Mouse (Mus musculus) ZHBTc4 (cell line): ENCODE measurements around the gene Rpn1.

Experiments
- DNase-seq: peaks from one replicate; pipeline ENCODE4 v3.0.0-alpha.2; 2011; ENCODE audit warnings: low read depth, low spot score

The Rpn1 gene

DNA sequence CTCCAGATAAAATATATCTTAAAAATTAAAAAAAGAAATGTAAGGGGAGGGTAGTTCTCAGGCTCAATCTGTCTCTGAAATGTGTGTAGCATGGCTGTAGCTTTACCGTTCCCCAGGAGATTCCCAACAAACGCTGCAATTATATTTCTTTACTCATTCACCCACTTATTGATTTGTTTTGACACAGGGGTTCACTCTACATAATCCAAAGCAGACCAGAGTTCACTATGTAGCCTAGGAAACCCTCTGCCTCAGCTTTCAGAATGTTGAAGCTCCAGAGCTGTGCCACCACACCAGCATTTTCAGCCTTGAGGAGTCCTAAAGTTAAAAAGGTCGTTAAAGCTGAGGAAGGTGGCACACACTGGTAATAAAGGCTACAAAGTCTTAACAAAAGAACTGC lies 18.3 kb upstream of the Rpn1 start:
- no peak for DNase-seq

DNA sequence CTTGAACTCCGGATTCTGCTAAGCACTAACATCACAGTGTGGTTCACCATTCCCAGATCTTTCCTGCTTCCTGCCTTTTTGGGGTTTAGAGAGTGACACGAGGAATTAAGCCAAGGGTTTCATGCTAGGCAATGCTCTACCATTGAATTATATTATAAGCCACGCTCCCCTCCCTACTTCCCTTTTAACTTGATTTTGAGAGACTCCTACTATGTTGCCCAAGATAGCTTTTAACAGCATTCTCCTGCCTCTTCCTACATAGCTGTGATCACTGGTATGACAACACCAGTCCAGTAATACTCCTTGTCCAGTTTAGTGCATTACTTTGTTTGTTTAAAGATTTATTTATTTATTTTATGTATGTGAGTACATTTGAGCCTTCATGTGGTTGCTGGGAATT lies 16.6 kb upstream of the Rpn1 start:
- no peak for DNase-seq

DNA sequence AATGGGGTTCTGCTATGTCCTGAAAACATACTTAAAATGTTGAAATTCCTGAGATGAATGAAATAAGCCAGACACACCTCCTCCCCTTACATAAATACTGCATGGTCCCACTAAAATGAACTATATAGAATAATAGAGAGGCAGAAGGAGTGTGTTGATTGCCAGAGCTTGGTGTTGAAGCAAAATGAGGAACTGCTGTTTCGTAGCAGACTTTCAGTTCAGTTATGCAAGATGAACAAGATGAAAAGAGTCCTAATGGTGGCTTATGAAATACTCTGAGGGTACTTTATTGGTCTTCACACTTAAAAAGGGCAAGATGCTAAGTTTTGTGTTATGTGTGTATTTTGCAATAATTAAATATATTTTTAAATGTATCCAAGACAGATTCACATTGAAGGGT lies 15.5 kb upstream of the Rpn1 start:
- no peak for DNase-seq

DNA sequence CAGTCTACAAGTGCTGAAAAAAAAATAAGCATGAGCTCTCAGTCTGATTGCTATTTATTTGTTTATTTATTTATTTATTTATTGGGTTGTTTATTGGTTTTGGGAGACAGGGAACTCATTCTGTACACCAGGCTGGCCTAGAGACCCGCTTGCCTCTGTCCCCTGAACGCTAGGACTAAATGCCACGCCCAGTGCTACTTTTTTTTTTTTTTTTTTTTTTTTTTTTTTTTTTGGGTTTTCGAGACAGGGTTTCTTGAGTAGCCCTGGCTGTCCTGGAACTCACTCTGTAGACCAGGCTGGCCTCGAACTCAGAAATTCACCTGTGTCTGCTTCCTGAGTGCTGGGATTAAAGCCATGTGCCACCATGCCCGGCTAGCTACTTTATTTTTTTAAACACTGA lies 13.8 kb upstream of the Rpn1 start:
- DNase-seq: no peak

DNA sequence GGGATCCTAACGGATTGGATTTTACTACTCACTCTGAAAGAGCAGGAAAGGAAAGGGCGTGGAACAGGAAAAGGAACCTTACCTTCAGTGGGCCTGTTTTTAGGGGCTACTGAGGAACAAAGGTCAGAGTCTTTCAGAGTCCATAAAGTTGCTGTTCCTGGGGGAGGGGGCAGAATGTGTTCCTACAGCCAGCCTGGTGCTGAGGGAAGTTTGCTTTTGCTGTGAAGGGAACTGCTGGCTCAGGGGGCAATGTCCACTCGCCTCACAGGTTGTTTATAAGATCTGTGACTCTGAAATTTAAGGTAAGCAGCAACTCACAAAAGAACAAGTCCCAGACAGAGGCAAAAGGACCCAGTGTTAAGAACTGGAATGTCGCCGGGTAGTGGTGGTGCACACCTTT lies 13.1 kb upstream of the Rpn1 start:
- DNase-seq: no peak

DNA sequence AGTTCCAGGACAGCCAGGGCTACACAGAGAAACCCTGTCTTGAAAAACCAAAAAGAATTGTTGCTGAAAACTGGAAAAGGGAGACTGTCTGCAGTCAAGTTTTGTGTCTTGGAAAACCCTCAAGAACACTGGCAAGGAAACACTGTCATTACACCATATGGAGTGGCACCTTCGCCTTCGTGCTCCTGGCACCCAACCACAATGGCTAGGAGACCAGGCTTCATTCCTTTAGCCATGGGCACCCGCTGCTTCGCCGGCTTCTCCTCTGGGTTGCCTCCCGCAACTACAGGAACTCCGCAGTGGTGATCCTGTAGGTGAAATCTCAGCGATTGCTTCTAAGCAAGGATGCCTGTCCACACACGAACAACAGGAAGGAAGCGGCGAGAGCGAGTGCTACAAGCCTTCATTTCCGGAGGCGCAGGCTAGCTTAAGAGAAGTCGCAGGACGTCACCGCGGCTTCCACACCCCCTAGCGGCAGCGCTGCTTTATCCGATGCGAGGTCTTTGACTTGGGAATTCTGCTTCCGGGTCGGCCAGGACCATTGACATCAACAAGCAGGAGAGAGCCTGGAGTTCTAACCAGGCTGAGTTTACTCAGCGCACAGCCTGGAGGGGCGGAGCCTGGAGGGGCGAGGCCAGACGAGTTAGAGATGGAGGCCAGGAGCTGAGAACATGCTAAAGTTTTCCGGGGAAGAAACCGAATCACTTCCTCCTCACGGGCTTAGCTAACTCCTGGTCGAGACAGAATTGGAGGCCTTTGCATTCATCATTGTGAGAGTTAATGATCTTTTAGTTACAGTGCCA lies 9.3 kb upstream of the Rpn1 start:
- DNase-seq: peak; percentile 100

DNA sequence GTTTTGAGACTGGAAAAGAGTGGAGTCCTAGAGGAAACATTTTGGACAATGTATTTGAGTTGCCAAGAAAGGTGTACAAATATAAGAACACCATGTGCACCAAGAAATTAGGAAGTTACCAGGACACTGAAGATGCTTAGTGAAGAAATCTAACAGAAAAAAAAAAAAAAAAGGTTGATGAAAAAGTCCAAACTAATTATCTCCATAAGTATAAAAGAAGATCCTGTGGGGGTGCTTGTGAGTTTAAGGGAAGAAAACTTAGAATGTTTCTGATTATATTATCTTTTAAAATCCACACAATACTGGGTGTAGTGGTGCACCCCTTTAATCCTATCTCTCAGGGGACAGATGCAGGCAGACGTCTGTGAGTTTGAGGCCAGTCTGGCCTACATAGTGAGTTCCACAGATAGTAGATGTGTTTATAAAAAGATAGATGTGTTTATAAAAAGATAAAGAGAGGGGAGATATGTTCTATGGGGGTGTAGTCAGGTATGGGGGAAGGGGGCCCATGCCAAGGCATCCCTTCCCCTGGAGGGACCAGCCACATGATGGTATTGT lies 8.2 kb upstream of the Rpn1 start:
- DNase-seq: no peak

DNA sequence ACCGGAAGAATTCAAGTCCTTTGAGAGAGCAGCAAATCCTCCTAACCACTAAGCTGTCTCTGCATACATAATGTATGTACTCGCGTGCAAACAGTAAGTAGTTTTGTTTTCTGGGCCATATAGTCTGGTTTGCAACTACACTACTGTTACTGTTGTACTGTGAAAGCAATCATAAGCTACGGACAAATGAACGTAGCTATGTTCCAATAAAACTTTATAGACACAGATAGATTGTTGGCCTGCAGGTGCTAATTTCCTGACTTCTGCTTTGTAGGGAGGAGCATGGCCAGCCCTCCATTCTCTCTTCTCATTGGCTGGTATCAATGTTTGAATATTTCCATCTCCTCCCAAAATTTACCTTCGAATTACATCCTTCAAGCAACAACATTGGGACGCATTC lies 1.2 kb upstream of the Rpn1 start:
- DNase-seq: no peak

DNA sequence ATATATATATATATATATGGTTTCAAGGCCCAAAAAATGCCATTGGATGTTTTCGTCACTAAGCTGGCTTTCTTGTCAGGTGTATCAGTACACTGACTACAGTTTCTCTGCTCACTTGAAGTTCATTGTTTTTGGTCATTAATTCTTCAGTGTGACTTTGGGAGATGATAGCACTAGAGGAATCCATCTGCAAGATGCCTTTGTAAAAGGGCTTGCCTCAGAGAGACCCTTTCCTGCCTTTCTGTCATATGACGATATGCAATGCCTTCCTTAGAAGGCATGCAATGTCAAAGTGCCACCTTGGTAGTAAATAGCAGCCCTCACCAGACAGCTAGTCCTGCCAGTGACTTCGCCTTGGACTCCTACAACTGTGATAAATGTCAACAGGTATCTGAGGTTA lies 610 bp upstream of the Rpn1 start:
- no peak for DNase-seq

DNA sequence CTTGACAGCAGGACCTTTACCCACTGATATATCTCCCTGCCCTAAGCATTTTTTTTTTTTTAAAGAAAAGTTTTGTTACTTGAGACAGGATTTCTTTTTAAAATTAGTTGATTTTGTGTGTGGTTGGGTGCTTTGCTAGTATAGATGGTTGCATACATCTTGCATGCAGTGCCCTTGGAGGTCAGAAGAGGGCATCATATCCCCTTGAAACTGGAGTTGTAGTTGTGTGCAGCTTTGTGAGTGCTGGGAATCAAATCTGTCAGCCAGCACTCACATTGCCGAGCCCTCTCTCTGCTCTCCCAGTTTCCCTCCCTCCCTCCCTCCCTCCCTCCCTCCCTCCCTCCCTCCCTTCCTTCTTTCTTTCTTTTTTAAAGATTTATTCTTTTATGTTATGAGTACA lies 4.7 kb downstream of the Rpn1 start:
- DNase-seq: peak; percentile 43

DNA sequence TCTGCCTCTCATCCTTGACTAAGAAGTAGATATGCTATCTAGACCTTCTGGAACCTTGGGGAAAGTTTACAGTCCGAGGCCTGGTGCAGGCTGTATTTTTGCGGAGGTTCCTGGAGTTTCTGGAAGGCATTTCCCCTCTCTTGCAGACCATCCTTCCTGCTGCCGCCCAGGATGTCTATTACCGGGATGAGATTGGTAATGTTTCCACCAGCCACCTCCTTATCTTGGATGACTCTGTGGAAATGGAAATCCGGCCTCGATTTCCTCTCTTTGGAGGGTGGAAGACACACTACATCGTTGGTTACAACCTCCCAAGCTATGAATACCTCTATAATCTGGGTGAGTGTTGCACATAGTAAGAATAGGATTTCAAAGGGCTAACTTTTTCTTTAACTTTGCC lies 11.1 kb downstream of the Rpn1 start:
- no peak for DNase-seq

DNA sequence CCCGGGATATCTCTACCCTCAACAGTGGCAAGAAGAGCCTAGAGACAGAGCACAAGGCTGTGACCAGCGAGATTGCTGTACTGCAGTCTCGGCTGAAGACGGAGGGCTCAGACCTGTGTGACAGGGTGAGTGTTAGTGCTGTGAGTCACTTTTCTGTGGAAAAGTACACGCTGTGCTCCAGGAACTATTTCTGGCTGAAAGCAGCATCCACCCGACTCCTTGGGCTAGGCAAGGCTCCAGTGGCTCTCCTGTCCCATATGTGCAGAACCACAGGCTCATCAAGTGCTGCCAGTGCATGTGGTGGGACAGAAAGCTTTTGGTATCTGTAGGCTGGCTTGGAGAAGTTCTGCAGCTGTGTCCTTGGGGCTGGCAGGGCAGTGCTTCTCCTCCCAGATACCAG lies 17.8 kb downstream of the Rpn1 start:
- DNase-seq: no peak

DNA sequence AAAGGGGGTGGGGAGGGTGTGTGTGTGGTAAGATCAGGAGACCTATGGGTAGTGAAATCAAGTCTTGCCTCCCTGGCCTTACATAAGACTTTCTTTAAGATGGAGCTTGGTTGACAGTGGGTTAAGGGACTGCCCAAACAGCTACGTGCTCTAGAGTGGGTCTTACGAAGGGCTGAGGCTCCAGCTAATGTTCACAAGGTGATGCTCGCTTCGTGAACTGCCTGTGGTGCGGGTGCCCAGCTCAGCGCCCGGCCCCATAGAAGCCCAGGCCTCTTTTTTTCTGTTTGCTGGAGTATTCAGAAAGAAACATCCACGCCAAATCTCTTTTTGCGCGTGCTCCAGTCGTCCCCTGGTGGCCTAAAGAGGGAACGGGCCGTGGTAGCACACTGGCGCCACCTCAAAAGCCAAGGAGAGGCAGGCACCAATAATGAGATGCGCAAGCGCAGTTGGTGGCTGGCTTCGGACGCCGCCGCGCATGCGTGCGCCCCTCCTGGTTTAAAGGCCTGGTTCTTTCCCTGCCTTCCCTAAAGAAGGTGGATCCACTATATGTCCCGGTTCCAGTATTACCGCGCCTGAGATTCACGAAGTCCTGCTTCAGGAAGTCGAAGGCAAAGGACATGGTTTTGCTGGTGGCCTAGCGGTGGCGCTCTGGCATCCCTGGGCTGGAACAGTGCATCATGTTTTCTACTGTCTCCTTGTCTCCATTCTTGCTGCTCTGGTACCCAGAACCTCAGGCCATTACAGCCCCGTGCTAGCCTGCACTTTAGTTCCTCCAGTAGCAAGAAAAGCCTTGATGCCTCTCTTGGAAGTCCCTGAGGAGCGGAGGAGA lies 21.7 kb downstream of the Rpn1 start:
- peak; percentile 97 for DNase-seq

DNA sequence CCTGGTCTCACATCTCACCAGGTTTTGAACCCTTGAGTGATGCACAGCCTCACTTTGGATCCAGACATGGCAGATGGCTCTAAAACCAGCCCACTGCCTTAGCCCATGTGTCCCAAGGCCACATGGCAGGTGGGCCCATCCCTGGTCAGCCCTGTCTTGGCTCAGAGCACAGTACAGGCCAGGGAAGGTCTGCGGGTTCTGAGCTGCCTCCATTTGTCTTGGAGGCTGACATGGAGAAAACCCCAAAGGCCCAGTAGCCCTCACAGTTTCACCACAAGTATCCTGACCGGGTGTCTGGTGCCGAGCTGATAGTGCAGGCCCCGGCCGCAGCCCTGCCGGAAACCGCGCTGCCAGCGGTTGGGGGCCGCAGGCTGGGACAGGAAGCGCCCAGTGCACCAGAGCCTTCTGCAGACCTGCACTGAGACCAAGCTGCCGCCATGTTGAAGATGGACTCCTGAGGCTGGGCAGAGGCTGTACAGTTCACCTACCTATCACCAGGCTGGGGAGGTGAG lies 22.4 kb downstream of the Rpn1 start:
- peak; percentile 39 for DNase-seq

DNA sequence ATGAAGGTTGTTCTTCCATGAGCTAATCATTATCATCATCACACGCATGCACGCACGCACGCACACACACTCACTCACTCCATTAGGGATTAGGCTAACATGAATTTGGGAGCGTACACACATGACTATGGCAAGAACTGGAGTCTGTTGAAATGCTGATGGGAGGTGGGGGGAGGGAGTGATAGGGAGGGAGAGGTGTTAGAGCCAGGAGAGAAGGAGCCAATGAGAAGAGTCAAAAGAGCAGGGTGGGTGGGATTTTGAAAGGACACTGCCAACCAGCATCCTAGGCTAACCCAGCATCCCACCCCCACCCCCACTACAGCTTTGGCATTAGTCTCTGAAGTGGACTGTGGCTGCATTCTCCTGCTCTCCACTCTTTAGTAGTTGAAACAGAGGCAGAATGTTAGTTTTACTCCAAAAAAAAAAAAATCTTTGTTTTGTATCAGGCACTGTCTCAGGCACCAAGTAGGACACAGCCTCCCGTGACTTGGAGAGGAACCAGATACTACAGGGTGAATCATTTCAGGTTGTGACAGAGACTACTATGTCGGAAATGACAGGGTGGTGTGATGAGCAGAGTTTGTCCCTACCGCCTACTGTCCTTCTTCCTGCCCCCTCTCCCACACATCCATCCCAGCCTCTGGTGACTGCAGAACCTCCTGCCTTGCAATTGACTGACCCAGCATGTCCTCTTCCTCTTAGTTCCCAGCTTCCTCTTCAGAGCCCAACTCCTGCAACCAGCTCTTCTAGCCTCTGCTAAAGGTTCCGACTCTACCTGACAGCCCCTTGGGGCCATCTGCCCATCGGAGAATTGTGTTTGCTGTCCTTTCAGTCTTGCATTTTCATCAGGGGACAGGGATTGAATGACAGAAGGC lies 23.6 kb downstream of the Rpn1 start:
- DNase-seq: peak; percentile 84

DNA sequence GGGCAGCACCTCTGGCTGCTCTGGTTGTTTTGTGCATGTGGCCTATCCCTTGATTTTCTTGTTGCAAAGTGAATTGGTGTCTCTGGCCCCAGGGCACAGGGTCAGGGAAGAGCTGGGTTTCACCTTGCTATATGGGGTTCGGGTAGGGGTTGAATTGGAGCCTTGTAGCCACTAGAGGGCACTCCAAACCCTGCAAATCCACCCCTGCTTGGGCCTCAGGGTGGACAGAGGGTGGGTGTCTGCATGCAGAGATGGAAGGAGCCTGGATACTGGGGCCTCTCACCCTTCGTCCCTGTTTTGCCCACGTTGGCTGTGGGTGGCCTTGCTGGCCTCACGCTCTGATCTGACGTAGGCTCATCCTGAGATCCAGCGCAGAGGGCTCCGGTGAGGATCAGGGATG lies 28.9 kb downstream of the Rpn1 start:
- DNase-seq: peak; percentile 85

DNA sequence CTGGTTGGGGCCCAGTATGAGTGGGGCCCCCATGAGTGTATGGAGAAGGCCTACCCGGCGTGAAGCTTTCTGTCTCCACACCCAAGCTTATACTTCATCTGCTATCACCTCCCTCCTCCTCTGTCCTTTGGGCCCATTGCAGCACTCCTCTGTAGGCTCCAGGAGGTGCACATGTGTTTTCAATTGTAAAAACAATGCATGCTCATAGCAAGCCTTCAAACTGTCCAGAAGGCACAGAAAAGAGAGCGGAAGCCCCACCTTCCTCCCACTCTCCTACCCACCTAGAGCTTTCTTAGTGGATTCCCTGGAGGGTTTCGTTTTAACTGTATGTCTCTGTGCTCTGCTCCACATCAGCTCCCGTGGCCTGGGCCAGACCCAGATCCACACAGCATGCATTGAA lies 30.1 kb downstream of the Rpn1 start:
- no peak for DNase-seq

DNA sequence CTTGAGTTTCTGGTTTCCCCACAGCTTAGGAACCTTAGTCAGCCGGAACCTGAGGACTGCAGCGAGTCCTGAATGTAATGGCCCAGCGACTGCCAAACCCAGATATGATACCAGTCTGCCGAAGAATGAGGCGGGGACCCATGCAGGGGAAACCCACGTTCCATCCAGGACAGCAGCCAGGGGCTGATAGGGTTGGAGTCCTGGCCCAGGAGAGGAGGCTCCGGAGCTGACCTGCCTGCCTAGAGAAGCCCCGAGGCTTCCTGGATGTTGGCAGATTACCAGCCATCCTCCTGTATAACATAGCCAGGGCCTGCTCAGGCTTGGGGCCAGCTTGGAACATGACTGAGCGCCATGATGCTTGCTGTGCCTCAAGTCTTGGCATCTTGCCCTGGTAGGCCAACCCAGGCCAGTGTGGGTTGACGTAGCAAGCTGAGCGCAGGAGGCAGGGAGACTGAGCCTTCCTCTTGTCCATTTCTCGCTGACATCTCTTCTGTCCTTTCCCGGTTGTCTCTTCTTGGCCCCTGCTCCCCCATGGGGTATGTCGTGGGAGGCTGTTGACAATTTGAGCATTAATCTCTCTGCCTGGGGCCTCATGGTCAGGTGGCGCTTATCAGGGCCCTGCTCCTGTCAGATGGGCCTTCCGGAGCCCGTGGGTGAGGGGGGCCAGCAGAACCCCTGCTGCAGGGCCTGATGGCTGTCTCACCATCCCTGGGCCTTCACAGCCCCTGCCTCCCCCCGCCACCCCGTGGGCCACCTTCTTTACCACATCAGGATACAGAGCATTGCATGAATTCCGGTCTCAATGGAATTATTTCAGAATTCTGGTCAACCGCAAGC lies 32.3 kb downstream of the Rpn1 start:
- no peak for DNase-seq

DNA sequence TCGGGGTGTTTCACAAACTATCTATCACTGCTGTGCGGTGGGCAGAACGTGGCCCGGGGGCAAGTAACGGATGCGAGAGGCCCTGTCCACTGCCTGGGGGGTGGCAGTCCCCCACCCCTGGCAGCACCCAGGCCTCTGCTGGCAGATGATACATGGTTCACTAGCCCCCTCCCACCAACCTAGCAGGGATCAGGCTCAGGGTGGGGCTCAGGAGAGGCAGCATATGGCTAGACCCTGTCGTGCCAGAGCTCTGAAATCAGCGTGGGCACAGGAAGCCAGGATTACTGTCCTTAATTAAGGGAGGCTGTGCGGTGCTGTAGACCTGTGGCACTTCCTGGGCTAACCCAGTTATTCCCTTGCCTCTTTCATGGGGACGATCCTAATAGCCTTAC lies 32.9 kb downstream of the Rpn1 start:
- DNase-seq: no peak

DNA sequence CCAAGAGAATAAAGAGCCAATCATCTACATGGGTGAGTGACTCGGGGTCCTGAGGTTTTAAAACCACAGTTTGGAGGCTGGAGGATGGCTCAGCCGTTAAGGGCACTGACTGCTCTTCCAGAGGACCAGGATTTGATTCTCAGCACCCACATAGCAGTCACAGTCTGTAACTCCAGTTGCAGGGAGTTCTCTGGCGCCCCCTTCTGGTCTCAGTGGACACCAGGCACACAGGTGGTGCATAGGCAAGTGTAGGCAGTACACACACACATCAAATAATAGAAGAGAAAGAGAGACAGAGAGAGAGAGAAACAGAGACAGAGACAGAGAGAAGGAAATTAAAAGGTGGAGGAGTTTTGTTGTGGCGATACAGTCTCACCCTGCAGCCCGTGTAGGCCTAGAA lies 35.0 kb downstream of the Rpn1 start:
- DNase-seq: peak; percentile 73

DNA sequence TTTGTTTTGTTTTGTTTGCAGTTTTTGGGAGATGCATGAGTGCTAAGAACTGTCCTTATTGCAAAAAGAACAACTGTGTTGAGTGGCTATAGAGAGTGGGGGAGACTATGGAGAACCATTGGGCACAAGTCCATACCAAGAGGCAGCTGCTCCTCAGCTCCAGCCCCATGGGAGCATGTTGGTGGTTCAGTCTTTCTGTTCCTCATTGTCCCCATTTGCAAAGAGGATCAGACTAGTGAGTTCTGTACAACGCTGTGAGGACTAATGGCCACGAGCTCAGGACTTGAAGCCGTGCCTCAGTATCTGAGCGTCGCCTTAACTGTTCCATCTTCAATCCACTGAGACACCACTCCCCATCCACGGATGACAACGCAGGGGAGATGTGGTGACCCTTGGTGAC lies 36.5 kb downstream of the Rpn1 start:
- no peak for DNase-seq
